In genomic region chr9:120570334-120570725, GRCm38 (mm10) we compare ENCODE assay signal across 8 mouse cellular contexts. TPM values are rescaled to one million over a fixed set of nuclear protein-coding genes. Genes with fewer than 3 reads are reported as not detected.
DNase-seq lines count a peak whose midpoint lies in the region; TF ChIP-seq lines count a peak whose summit lies in the region.

No protein-coding gene starts in this region.

- H3K4me1 ChIP-seq in heart, embryonic 10.5 days, result peaks cover 21% of the 10 kb centered on the region
- H3K4me1 ChIP-seq in heart, adult 2 months (ENCODE audit: control insufficient read depth, insufficient read depth, low read length), result peaks cover 3% of the 10 kb centered on the region
- H3K4me1 ChIP-seq in CH12.LX (ENCODE audit: control insufficient read depth in 1 of 2, insufficient read depth in 2 of 2), result peaks cover 8 to 28% of the 10 kb centered on the region in 2 experiments
- H3K4me1 ChIP-seq in hindbrain, embryonic 10.5 days (replicated peaks), result peaks cover 22% of the 10 kb centered on the region

- H3K4me2 ChIP-seq in CH12.LX (ENCODE audit: insufficient read depth, low read depth, poor library complexity, severe bottlenecking), result peak overlapping the region; percentile 22

- 0 out of 2 replicates have a peak, but pooled peaks cover 1% of the 10 kb centered on the region for H3K79me2 ChIP-seq in heart, adult 2 months (replicated peaks; ENCODE audit: control insufficient read depth, insufficient read depth, low read length)
- peaks cover 24% of the 10 kb centered on the region for H3K79me2 ChIP-seq in CH12.LX (replicated peaks; ENCODE audit: control insufficient read depth, extremely low read depth, insufficient read depth, poor library complexity, severe bottlenecking)
- H3K79me2 ChIP-seq in macrophage (ENCODE audit: inconsistent target), result peaks cover 17% of the 10 kb centered on the region

- H3K9me3 ChIP-seq in heart, embryonic 10.5 days, result no peaks in the 10 kb centered on the region
- H3K9me3 ChIP-seq in CH12.LX (replicated peaks; ENCODE audit: low read length), result no peaks in the 10 kb centered on the region
- H3K9me3 ChIP-seq in hindbrain, embryonic 10.5 days, result no peaks in the 10 kb centered on the region

- no peak for DNase-seq in heart, embryonic 10.5 days (ENCODE audit: low spot score)
- DNase-seq in heart, adult 2 months, result no peak
- DNase-seq in CH12.LX (ENCODE audit: extremely low read depth), result no peak
- no peak for DNase-seq in hindbrain, embryonic 10.5 days (ENCODE audit: low spot score)
- no peak for DNase-seq in spleen, postnatal 14 days (ENCODE audit: low spot score in 2 of 2)
- no peak for DNase-seq in ovary, postnatal 10 days (ENCODE audit: low spot score)
- no peak for DNase-seq in ovary, adult 18-20 months (ENCODE audit: low spot score)

- no peak for TF ChIP-seq EP300 in heart, adult 2 months (IDR thresholded peaks at IDR 0.05; ENCODE audit: insufficient read depth, low read depth, low read length)
- TF ChIP-seq EP300 in CH12.LX (IDR thresholded peaks at IDR 0.05; ENCODE audit: low read length), result no peak

- TF ChIP-seq RAD21 in CH12.LX (IDR thresholded peaks at IDR 0.05; ENCODE audit: low read depth, low read length), result no peak

- peak overlapping the region; percentile 98 for H3K4me3 ChIP-seq in heart, embryonic 10.5 days
- no peak overlapping the region for H3K4me3 ChIP-seq in heart, adult 2 months
- H3K4me3 ChIP-seq in CH12.LX (replicated peaks in 1 of 3; ENCODE audit: low read depth in 2 of 3, low read length in 2 of 3, poor library complexity in 1 of 3) (peak overlapping the region; percentile 2 to 52 (median 44)), macrophage (ENCODE audit: inconsistent target) (peak overlapping the region; percentile 47)
- peak overlapping the region; percentile 97 for H3K4me3 ChIP-seq in hindbrain, embryonic 10.5 days

- in situ Hi-C loops in CH12.LX (cut with MboI; ENCODE audit: low pct_ligation_motif_present, low pct_unique_long_range_greater_than_20kb, low sequenced_read_pairs), result no loop called here

- 52% methylated on average over 2 of the region's 2 CpGs for WGBS in heart, embryonic 10.5 days
- 46% methylated on average over 2 of the region's 2 CpGs for WGBS in heart, adult 2 months
- WGBS in hindbrain, embryonic 10.5 days, result 51% methylated on average over 2 of the region's 2 CpGs
- 32% methylated on average over 2 of the region's 2 CpGs for WGBS in macrophage (ENCODE audit: missing documents)

- TF ChIP-seq CTCF in heart, adult 2 months (IDR thresholded peaks at IDR 0.05), result no peak
- no peak for TF ChIP-seq CTCF in CH12.LX (conservative IDR thresholded peaks at IDR 0.05 in 1 of 2, IDR thresholded peaks at IDR 0.05 in 1 of 2; ENCODE audit: low read depth in 2 of 2, low read length in 2 of 2)

- H3K27ac ChIP-seq in heart, embryonic 10.5 days, result peak overlapping the region; percentile 99
- no peak overlapping the region for H3K27ac ChIP-seq in heart, adult 2 months
- H3K27ac ChIP-seq in CH12.LX (ENCODE audit: insufficient read depth, low read depth) (no peak overlapping the region), macrophage (peak overlapping the region; percentile 70)
- H3K27ac ChIP-seq in hindbrain, embryonic 10.5 days, result peak overlapping the region; percentile 99

- no peak for TF ChIP-seq POLR2A in heart, adult 2 months (IDR thresholded peaks at IDR 0.05; ENCODE audit: insufficient read depth, low read depth, low read length)
- TF ChIP-seq POLR2A in CH12.LX (IDR thresholded peaks at IDR 0.05; ENCODE audit: low read depth, low read length), result no peak

- intact Hi-C loops in heart, adult 2 months (cut with DNase I), result loop anchor here (1.0 to 10.0 kb wide), 4 partner anchors 74 to 884 kb away; no protein-coding TSS in a partner anchor

- H3K36me3 ChIP-seq in heart, embryonic 10.5 days, result peaks cover 31% of the 10 kb centered on the region
- H3K36me3 ChIP-seq in heart, adult 2 months (ENCODE audit: control insufficient read depth, insufficient read depth, low read length), result peaks cover 4% of the 10 kb centered on the region
- H3K36me3 ChIP-seq in CH12.LX (replicated peaks in 1 of 2; ENCODE audit: control insufficient read depth in 1 of 2, insufficient read depth in 1 of 2, low read length in 1 of 2) (peaks cover 32 to 33% of the 10 kb centered on the region in 2 experiments), macrophage (ENCODE audit: inconsistent target) (peaks cover 24% of the 10 kb centered on the region)
- H3K36me3 ChIP-seq in hindbrain, embryonic 10.5 days, result peaks cover 34% of the 10 kb centered on the region

- dilution Hi-C loops in CH12.LX (cut with MboI; ENCODE audit: extremely low pct_ligation_motif_present, extremely low pct_unique_long_range_greater_than_20kb, low sequenced_read_pairs), result no loop called here

- H3K9ac ChIP-seq in heart, adult 2 months (ENCODE audit: low read depth, low read length), result no peak overlapping the region
- H3K9ac ChIP-seq in CH12.LX (ENCODE audit: insufficient read depth, low read depth), result no peak overlapping the region; the same call in 1 of the 2 replicates

- no peaks in the 10 kb centered on the region for H3K27me3 ChIP-seq in heart, embryonic 10.5 days (ENCODE audit: insufficient read depth, poor library complexity, severe bottlenecking)
- no peaks in the 10 kb centered on the region for H3K27me3 ChIP-seq in heart, adult 2 months (ENCODE audit: control insufficient read depth, insufficient read depth, low read length)
- no peaks in the 10 kb centered on the region for H3K27me3 ChIP-seq in CH12.LX (replicated peaks)
- no peaks in the 10 kb centered on the region for H3K27me3 ChIP-seq in hindbrain, embryonic 10.5 days (ENCODE audit: insufficient read depth, poor library complexity, severe bottlenecking)

TF ChIP-seq in CH12.LX, 34 proteins besides CTCF, POLR2A, EP300 and RAD21:
- TF ChIP-seq MYC (IDR thresholded peaks at IDR 0.05; ENCODE audit: low read depth, low read length), result 0 out of 2 replicates have a peak, but pooled peaks have one; percentile 4
- TF ChIP-seq MAX (IDR thresholded peaks at IDR 0.05; ENCODE audit: low read length), result no peak
- TF ChIP-seq ELF1 (IDR thresholded peaks at IDR 0.05; ENCODE audit: low read depth, low read length), result peak; percentile 19; the same call in 1 of the 2 replicates

RNA-seq across cellular contexts. Expression of gene Rpl14, which starts 0.9 kb away (rescaled TPM):
- polyA plus RNA-seq in heart, embryonic 10.5 days (2016; fragmentation: Nextera tagmentation; extraction: Ambion mirVana), result 536 and 638 TPM in 2 replicates
- 100 to 1,000 TPM; 251 to 299 TPM for total RNA-seq in heart, adult 2 months (2021)
- 206 and 222 TPM in 2 replicates for polyA plus RNA-seq in heart, adult 2 months (2012; rRNA removed)
- 2,026 and 2,130 TPM in 2 replicates for total RNA-seq in CH12.LX (2012; rRNA removed)
- total RNA-seq in CH12.LX (2014; rRNA removed), result 1,346 and 1,653 TPM in 2 replicates
- polyA plus RNA-seq in CH12.LX (2012; ENCODE audit: insufficient read length, low read depth), result 1,081 and 1,180 TPM in 2 replicates
- polyA plus RNA-seq in hindbrain, embryonic 10.5 days (2016; fragmentation: Nextera tagmentation; extraction: Ambion mirVana), result 673 and 781 TPM in 2 replicates
- total RNA-seq in macrophage (2018; cell fraction: chromatin; rRNA removed), result 100 to 1,000 TPM in 1 of 26 experiments, 10 to 100 TPM in 22, 1 to 10 TPM in 3; 8.1 to 112 (median 25.9) TPM
- 100 to 1,000 TPM; 224 to 683 (median 365) TPM for total RNA-seq in macrophage (2018; cell fraction: cytosol; rRNA removed)
- 100 to 1,000 TPM in 1 of 26 experiments, 10 to 100 TPM in 25; 21.9 to 104 (median 47.7) TPM for total RNA-seq in macrophage (2018; cell fraction: nucleus; rRNA removed)
- 472 to 610 TPM (median 566 TPM) in 3 replicates for polyA plus RNA-seq in macrophage (2018)

RNA-seq across cellular contexts. Expression of gene Entpd3, which starts 30.7 kb away (rescaled TPM):
- 0.14 and 0.15 TPM in 2 replicates for polyA plus RNA-seq in heart, embryonic 10.5 days (2016; fragmentation: Nextera tagmentation; extraction: Ambion mirVana)
- total RNA-seq in heart, adult 2 months (2021), result under 1 TPM in 1 of 2 experiments, not detected in 1; 0.07 TPM
- 0.23 and 0.26 TPM in 2 replicates for polyA plus RNA-seq in heart, adult 2 months (2012; rRNA removed)
- total RNA-seq in CH12.LX (2012; rRNA removed), result 0.04 TPM in 1 of 2 replicates, not detected in the other
- not detected in 2 replicates for total RNA-seq in CH12.LX (2014; rRNA removed)
- not detected in 2 replicates for polyA plus RNA-seq in CH12.LX (2012; ENCODE audit: insufficient read length, low read depth)
- polyA plus RNA-seq in hindbrain, embryonic 10.5 days (2016; fragmentation: Nextera tagmentation; extraction: Ambion mirVana), result 0.25 and 0.41 TPM in 2 replicates
- total RNA-seq in macrophage (2018; cell fraction: chromatin; rRNA removed), result under 1 TPM in 1 of 26 experiments, not detected in 25; 0.25 TPM
- under 1 TPM in 8 of 26 experiments, not detected in 18; under 0.01 to 0.13 (median 0.05) TPM for total RNA-seq in macrophage (2018; cell fraction: cytosol; rRNA removed)
- total RNA-seq in macrophage (2018; cell fraction: nucleus; rRNA removed), result under 1 TPM in 4 of 26 experiments, not detected in 22; 0.17 to 0.29 (median 0.19) TPM
- polyA plus RNA-seq in macrophage (2018), result not detected in 3 replicates

Comparison
In these comparisons a context has a peak if more than half of its experiments do, and no peak if none do; other contexts are left out.
1. H3K27ac ChIP-seq: peak in heart, embryonic 10.5 days (single experiment), hindbrain, embryonic 10.5 days (single experiment) and macrophage (single experiment); none in heart, adult 2 months (single experiment) and CH12.LX (single experiment).